ENCODE assay signal across 22 mouse cellular contexts in genomic region chr12:112404338-112404737, GRCm38 (mm10).
"Had no signal": no experiment of that assay in that cellular context is flagged by ENCODE, and none has a peak within 500 bp of the region (broad histone marks: within the 10 kb centered on the region; RNA-seq: fewer than 3 reads in every experiment).

No protein-coding gene starts in this region.

- H3K4me1 ChIP-seq: liver, embryonic 12.5 days; liver, embryonic 15.5 days; lung, embryonic 15.5 days; megakaryocyte, embryonic 14.5 days; midbrain, embryonic 13.5 days had no signal

- H3K36me3 ChIP-seq: kidney, embryonic 15.5 days; liver, embryonic 12.5 days; liver, embryonic 15.5 days; lung, embryonic 15.5 days; midbrain, embryonic 10.5 days; midbrain, embryonic 13.5 days had no signal

- H3K9me3 ChIP-seq: kidney, embryonic 15.5 days; liver, embryonic 12.5 days; liver, embryonic 15.5 days; lung, embryonic 15.5 days; megakaryocyte, embryonic 14.5 days; midbrain, embryonic 10.5 days; midbrain, embryonic 13.5 days had no signal

- H3K9ac ChIP-seq: kidney, embryonic 15.5 days; liver, embryonic 12.5 days; liver, embryonic 15.5 days; lung, embryonic 15.5 days; midbrain, embryonic 13.5 days had no signal

- H3K4me2 ChIP-seq: kidney, embryonic 15.5 days; liver, embryonic 12.5 days; liver, embryonic 15.5 days; lung, embryonic 15.5 days; midbrain, embryonic 13.5 days had no signal

- DNase-seq: kidney, adult 11 months; kidney, adult 8-10 months; kidney, postnatal 10 days; kidney, postnatal 36 days; left cerebral cortex, postnatal 4 days; liver; lung, adult 18-20 months; lung, postnatal 10 days; lung, postnatal 36 days; right cerebral cortex, adult 18-20 months; right cerebral cortex, postnatal 14 days; thymus, adult 18-20 months; thymus, postnatal 36 days had no signal

- ATAC-seq: liver, embryonic 12.5 days; midbrain, embryonic 13.5 days; midbrain, embryonic 16.5 days had no signal

- H3K4me3 ChIP-seq: kidney, embryonic 15.5 days; liver, embryonic 12.5 days; liver, embryonic 15.5 days; lung, embryonic 15.5 days; megakaryocyte, embryonic 14.5 days; midbrain, embryonic 10.5 days; midbrain, embryonic 13.5 days; myocyte had no signal

- H3K27ac ChIP-seq: kidney, embryonic 15.5 days; liver, embryonic 12.5 days; liver, embryonic 15.5 days; lung, embryonic 15.5 days; midbrain, embryonic 10.5 days; midbrain, embryonic 13.5 days had no signal

- H3K27me3 ChIP-seq: liver, embryonic 12.5 days; liver, embryonic 15.5 days; lung, embryonic 15.5 days had no signal
